Mouse (Mus musculus): ENCODE data around the gene Camp. TPM values are rescaled to one million over a fixed set of nuclear protein-coding genes. Genes with fewer than 3 reads are reported as not detected.
A peak's percentile ranks its signal among the peaks of the same experiment; 100 is the strongest.

Camp gene
- 0.25 and 0.30 TPM in 2 replicates for polyA plus RNA-seq (2014; fragmentation: Nextera tagmentation; extraction: Ambion mirVana)

- DNase-seq (ENCODE audit: low spot score, missing footprints) (no peak), ATAC-seq (ENCODE audit: low FRiP score) (no peak)
- no peaks in the 10 kb centered on the region for H3K9me3 ChIP-seq (ENCODE audit: control insufficient read depth, low read length)
- no peak within 1 kb of the TSS for H3K9ac ChIP-seq (ENCODE audit: low read length)
- 88% methylated on average over 6 of the region's 6 CpGs for WGBS
- 0 out of 2 replicates have a peak, but pooled peaks cover 3% of the 10 kb centered on the region for H3K36me3 ChIP-seq (ENCODE audit: control insufficient read depth, insufficient read depth, low read length)
- H3K27me3 ChIP-seq (ENCODE audit: control insufficient read depth, insufficient read depth, low read length) = no peaks in the 10 kb centered on the region
- no peak within 1 kb of the TSS for H3K4me3 ChIP-seq (ENCODE audit: low read depth, low read length)
- no peak within 1 kb of the TSS for H3K4me2 ChIP-seq
- H3K4me1 ChIP-seq (ENCODE audit: control insufficient read depth, insufficient read depth, low read length) = no peaks in the 10 kb centered on the region
- no peak within 1 kb of the TSS for H3K27ac ChIP-seq (ENCODE audit: low read depth, low read length)
These were observed at the start of gene Camp for GRCm38 (mm10) chr9:109849312-109849758. Camp (minus strand) TSS chr9:109849617.

GRCm38 (mm10) chr9:109898027-109898426, 48.6 kb upstream of the Camp start:
- 70% methylated on average over 2 of the region's 2 CpGs for WGBS

GRCm38 (mm10) chr9:109896253-109897150, 47.1 kb upstream of the Camp start:
- no peak for DNase-seq (ENCODE audit: low spot score, missing footprints)
- Histone ChIP-seq H3K27me3 (ENCODE audit: control insufficient read depth, insufficient read depth, low read length) (no peaks in the 10 kb centered on the region), H3K9me3 (ENCODE audit: control insufficient read depth, low read length) (no peaks in the 10 kb centered on the region), H3K4me2 (no peak overlapping the region), H3K4me3 (ENCODE audit: low read depth, low read length) (no peak overlapping the region), H3K36me3 (ENCODE audit: control insufficient read depth, insufficient read depth, low read length) (peaks cover 15% of the 10 kb centered on the region), H3K4me1 (ENCODE audit: control insufficient read depth, insufficient read depth, low read length) (no peaks in the 10 kb centered on the region), H3K27ac (ENCODE audit: low read depth, low read length) (no peak overlapping the region), H3K9ac (ENCODE audit: low read length) (no peak overlapping the region)
- no peak for ATAC-seq (ENCODE audit: low FRiP score)
- 88% methylated on average over 8 of the region's 8 CpGs for WGBS

More at GRCm38 (mm10) chr9:109898027-109898426, 48.6 kb upstream of the Camp start:
- DNase-seq (ENCODE audit: low spot score, missing footprints) = no peak
- Histone ChIP-seq H3K27ac (ENCODE audit: low read depth, low read length) (no peak overlapping the region), H3K36me3 (ENCODE audit: control insufficient read depth, insufficient read depth, low read length) (peaks cover 4% of the 10 kb centered on the region; the same call in 1 of the 2 replicates), H3K4me1 (ENCODE audit: control insufficient read depth, insufficient read depth, low read length) (no peaks in the 10 kb centered on the region), H3K4me3 (ENCODE audit: low read depth, low read length) (no peak overlapping the region), H3K9me3 (ENCODE audit: control insufficient read depth, low read length) (no peaks in the 10 kb centered on the region), H3K9ac (ENCODE audit: low read length) (no peak overlapping the region), H3K4me2 (no peak overlapping the region), H3K27me3 (ENCODE audit: control insufficient read depth, insufficient read depth, low read length) (no peaks in the 10 kb centered on the region)
- ATAC-seq (ENCODE audit: low FRiP score) = no peak

- Histone ChIP-seq H3K9me3 (ENCODE audit: control insufficient read depth, low read length) (no peaks in the 10 kb centered on the region), H3K27me3 (ENCODE audit: control insufficient read depth, insufficient read depth, low read length) (no peaks in the 10 kb centered on the region), H3K4me2 (no peak overlapping the region), H3K27ac (ENCODE audit: low read depth, low read length) (no peak overlapping the region), H3K36me3 (ENCODE audit: control insufficient read depth, insufficient read depth, low read length) (peaks cover 24% of the 10 kb centered on the region), H3K9ac (ENCODE audit: low read length) (no peak overlapping the region), H3K4me3 (ENCODE audit: low read depth, low read length) (no peak overlapping the region), H3K4me1 (ENCODE audit: control insufficient read depth, insufficient read depth, low read length) (no peaks in the 10 kb centered on the region)
- peak; percentile 83 for DNase-seq (ENCODE audit: low spot score, missing footprints)
- WGBS = 93% methylated on average over 6 of the region's 6 CpGs
- ATAC-seq (ENCODE audit: low FRiP score) = no peak
These were observed 46.2 kb upstream of the Camp start for GRCm38 (mm10) chr9:109895593-109895992.

GRCm38 (mm10) chr9:109894413-109895090, 45.1 kb upstream of the Camp start:
- peak overlapping the region; percentile 48; the same call in 1 of the 2 replicates for H3K9ac ChIP-seq (ENCODE audit: low read length)
- 32% methylated on average over 6 of the region's 6 CpGs for WGBS
- DNase-seq (ENCODE audit: low spot score, missing footprints) (peak; percentile 90), ATAC-seq (ENCODE audit: low FRiP score) (peak; percentile 77)
- no peaks in the 10 kb centered on the region for H3K4me1 ChIP-seq (ENCODE audit: control insufficient read depth, insufficient read depth, low read length)
- no peak overlapping the region for H3K4me3 ChIP-seq (ENCODE audit: low read depth, low read length)
- no peak overlapping the region for H3K4me2 ChIP-seq
- H3K27ac ChIP-seq (ENCODE audit: low read depth, low read length) = peak overlapping the region; percentile 44; the same call in 1 of the 2 replicates
- H3K9me3 ChIP-seq (ENCODE audit: control insufficient read depth, low read length) = no peaks in the 10 kb centered on the region
- H3K36me3 ChIP-seq (ENCODE audit: control insufficient read depth, insufficient read depth, low read length) = peaks cover 33% of the 10 kb centered on the region
- H3K27me3 ChIP-seq (ENCODE audit: control insufficient read depth, insufficient read depth, low read length) = no peaks in the 10 kb centered on the region

- 72% methylated on average over 5 of the region's 5 CpGs for WGBS
- H3K9me3 ChIP-seq (ENCODE audit: control insufficient read depth, low read length) = no peaks in the 10 kb centered on the region
- H3K4me1 ChIP-seq (ENCODE audit: control insufficient read depth, insufficient read depth, low read length) = no peaks in the 10 kb centered on the region
- H3K9ac ChIP-seq (ENCODE audit: low read length) = no peak overlapping the region
- DNase-seq (ENCODE audit: low spot score, missing footprints) (peak; percentile 96), ATAC-seq (ENCODE audit: low FRiP score) (peak; percentile 43; the same call in 1 of the 2 replicates)
- H3K4me2 ChIP-seq = no peak overlapping the region
- H3K27ac ChIP-seq (ENCODE audit: low read depth, low read length) = no peak overlapping the region
- no peak overlapping the region for H3K4me3 ChIP-seq (ENCODE audit: low read depth, low read length)
- H3K36me3 ChIP-seq (ENCODE audit: control insufficient read depth, insufficient read depth, low read length) = peaks cover 40% of the 10 kb centered on the region
- no peaks in the 10 kb centered on the region for H3K27me3 ChIP-seq (ENCODE audit: control insufficient read depth, insufficient read depth, low read length)
These were observed 43.3 kb upstream of the Camp start for GRCm38 (mm10) chr9:109892651-109893250.

- DNase-seq (ENCODE audit: low spot score, missing footprints) (no peak), ATAC-seq (ENCODE audit: low FRiP score) (no peak)
- Histone ChIP-seq H3K4me3 (ENCODE audit: low read depth, low read length) (no peak overlapping the region), H3K36me3 (ENCODE audit: control insufficient read depth, insufficient read depth, low read length) (peaks cover 44% of the 10 kb centered on the region), H3K27ac (ENCODE audit: low read depth, low read length) (no peak overlapping the region), H3K9me3 (ENCODE audit: control insufficient read depth, low read length) (no peaks in the 10 kb centered on the region), H3K4me1 (ENCODE audit: control insufficient read depth, insufficient read depth, low read length) (no peaks in the 10 kb centered on the region), H3K27me3 (ENCODE audit: control insufficient read depth, insufficient read depth, low read length) (no peaks in the 10 kb centered on the region), H3K9ac (ENCODE audit: low read length) (no peak overlapping the region), H3K4me2 (no peak overlapping the region)
- 92% methylated on average over 8 of the region's 8 CpGs for WGBS
These were observed 42.1 kb upstream of the Camp start for GRCm38 (mm10) chr9:109891501-109891900.

GRCm38 (mm10) chr9:109887321-109887720, 37.9 kb upstream of the Camp start:
- Histone ChIP-seq H3K4me1 (ENCODE audit: control insufficient read depth, insufficient read depth, low read length) (no peaks in the 10 kb centered on the region), H3K9me3 (ENCODE audit: control insufficient read depth, low read length) (no peaks in the 10 kb centered on the region), H3K4me3 (ENCODE audit: low read depth, low read length) (no peak overlapping the region), H3K4me2 (no peak overlapping the region), H3K36me3 (ENCODE audit: control insufficient read depth, insufficient read depth, low read length) (peaks cover 52% of the 10 kb centered on the region), H3K27ac (ENCODE audit: low read depth, low read length) (no peak overlapping the region), H3K27me3 (ENCODE audit: control insufficient read depth, insufficient read depth, low read length) (no peaks in the 10 kb centered on the region), H3K9ac (ENCODE audit: low read length) (no peak overlapping the region)
- WGBS = 95% methylated on average over 5 of the region's 5 CpGs
- ATAC-seq (ENCODE audit: low FRiP score) (no peak), DNase-seq (ENCODE audit: low spot score, missing footprints) (no peak)
